Mouse (Mus musculus) cerebellum, postnatal 14 days (tissue): ENCODE measurements around the gene Plod2.

Source experiments
- DNase-seq, 2 experiments: peaks; one replicate each; pipeline ENCODE4 v3.0.0; 2021; ENCODE audit warnings: mixed read lengths in 2 of 2

Plod2 gene

DNA sequence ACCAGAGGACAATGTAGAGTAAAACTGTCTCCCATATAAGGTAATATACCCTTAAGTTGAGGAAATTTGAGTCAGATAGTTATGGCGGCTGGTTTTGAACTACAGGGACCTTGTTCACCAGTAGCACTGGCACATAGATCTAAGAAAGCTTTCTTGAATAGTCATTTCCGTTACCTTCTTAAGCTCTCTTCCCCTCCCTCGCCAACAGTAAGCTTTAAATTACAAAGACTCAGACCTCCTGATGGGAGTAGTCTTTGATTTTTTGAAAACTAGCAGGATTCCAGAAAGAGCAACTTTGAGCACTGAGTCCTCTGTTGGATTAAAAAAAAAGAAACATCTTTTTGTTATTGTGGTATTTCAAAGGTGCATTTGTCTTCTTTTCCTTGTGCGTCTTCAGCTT is 61.5 kb downstream of the Plod2 start:
- no peak for DNase-seq

DNA sequence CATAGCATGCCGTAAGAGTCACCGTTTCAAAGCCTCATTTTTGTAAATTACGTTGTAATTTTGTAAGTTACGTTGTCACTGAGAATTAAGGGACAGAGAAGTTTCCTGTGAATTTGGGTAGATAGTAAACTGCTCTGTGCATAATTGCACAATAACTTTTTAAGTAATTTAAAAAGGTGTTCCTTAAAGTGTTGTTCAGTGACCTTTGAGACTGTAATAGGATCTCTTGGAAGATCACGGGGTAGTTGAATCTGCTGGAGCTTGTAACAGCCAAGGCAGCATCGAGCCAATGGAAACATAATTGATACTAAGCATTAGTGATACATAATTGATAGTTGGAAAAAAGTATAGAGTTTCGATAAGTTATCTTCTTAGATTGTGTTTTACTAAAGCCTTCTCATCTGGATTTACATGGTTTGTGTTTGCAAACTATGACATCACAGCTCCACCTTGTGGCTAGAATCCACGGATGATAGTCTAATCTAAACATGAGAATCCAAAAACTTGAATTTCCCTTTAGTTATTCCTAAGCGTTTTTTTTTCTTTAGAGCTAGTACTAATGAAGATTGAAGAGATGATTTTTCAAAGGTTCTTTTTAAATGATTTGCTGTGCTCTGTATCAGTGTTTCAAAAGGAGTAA is 68.7 kb downstream of the Plod2 start:
- peak; percentile 73 to 78 for DNase-seq

DNA sequence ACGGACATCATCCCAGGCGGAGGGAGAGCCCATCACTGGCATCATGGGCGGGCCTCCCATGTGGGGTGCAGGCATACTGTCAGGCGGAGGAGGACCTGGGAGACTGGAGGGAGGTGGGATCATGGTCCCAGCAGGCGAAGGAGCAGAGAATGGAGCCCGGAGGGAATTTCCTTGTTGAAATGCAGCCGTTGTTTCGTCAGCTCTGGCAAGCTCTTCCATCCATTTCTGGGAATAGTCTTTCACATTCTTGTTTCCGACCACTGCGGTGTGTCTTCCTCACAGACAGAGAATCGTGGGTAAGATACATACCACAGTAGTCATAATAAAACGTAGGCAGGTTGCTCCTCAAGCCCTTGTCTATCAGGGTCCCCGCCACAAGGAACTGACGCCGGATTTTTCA is 70.6 kb downstream of the Plod2 start:
- DNase-seq = no peak

DNA sequence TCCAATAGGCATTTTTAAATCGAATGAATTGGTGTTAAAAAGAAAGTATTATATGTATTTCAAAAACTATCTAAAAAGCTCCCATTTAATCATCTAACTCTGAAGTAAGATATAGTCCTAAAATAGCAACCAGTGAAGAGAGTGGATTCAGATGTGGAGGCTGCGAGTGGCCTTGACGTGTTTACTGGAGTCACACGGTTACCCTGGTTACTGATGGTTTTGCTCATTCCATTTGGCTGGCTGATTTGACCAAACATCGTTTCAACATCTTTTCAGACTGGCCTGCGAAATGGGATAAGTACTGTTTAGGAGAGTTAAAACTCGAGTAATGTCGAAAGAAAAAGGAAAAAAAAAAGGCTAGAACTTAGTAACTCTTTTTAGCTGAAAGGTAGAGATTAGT is 71.2 kb downstream of the Plod2 start:
- no peak for DNase-seq

DNA sequence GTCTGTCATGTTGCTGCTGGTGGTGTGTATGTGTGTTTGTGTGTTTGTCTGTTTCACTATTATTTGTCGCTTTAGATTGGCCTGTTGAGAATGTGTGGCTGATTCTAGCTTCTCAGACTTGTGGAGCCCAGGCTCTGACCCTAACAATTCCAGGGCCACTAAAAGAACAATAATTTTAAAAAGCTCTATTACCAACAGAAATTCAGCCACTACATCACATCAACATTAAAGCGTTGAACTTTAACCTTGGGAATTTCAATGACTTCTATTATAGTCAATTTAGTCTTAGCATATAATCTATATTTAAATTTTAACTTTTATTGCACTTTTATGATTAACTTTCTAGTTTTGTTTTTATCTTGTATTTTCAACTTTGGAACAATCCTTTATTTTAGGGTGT is 74.4 kb downstream of the Plod2 start:
- no peak for DNase-seq

DNA sequence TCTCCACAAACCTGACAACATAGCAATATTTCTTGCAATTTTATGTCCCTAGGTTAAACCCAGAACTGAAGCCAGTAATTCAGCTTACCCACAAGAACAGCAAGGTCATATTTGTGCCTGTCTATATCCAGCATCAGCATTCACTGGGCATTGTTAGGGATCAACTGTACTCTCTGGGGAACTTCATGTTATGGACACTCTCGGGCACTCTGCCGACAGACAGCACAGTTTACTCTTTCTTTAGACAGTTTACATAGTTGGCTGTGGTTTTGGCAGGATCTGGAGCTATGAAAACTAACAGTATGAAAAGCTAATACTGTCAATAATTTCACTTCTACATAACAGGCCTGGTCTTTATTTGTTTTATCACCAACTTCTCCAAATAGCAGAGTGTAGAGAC is 75.4 kb downstream of the Plod2 start:
- DNase-seq = no peak

DNA sequence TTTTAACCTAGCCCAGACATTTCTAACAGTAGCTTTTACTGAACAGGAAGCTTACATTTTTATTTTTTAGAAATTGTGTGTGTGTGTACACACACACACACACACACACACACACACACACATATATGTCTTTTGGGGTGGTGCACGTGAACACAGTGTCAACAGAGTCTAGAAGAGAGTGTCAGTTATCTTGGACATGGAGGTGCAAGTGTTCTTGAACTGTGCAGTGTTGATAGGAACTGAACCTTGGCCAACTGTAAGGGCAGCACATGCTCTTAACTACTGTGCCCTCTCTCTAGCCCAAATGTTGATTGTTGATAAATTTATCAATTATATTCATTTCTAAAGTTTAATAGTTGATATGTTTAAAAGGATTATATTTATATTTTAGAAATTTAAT is 78.1 kb downstream of the Plod2 start:
- DNase-seq = no peak

DNA sequence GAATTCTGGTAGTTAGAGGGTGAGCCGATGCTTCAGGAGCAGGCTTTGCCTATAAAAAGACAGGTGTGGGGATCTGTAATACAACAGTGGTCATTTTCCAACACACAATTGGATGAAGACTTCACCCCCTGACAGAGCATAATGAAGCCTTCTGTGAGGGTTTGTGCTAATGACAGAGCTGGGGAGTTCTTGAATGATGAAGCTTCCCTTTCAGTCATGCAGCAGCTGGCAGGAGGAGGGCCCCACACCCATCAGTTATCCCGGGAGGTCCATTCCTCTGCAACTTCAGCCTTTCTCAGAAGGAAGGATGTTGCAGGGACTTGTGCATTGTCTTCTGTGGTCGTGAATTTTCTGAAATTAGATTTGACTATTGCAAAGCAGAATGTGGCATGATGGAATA is 79.2 kb downstream of the Plod2 start:
- DNase-seq = no peak

DNA sequence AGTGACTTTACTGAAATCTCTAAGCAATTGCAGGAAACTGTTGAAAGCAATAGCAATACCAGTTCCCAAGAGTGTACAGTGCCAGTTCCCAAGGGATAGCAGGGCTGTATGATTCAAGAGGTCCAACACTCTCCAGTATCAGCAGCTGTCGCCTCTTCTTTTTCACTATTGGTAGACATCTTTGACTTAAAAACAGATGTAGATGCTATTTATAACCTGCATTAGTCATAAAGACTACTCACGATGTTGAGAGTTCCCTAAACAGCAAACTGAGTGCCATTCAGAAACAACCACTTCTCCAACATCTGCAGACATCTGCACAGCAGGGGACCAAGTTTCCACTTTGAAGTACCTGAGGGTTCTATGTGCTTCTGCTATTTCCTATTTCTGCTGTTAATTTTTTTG is 79.9 kb downstream of the Plod2 start:
- no peak for DNase-seq

DNA sequence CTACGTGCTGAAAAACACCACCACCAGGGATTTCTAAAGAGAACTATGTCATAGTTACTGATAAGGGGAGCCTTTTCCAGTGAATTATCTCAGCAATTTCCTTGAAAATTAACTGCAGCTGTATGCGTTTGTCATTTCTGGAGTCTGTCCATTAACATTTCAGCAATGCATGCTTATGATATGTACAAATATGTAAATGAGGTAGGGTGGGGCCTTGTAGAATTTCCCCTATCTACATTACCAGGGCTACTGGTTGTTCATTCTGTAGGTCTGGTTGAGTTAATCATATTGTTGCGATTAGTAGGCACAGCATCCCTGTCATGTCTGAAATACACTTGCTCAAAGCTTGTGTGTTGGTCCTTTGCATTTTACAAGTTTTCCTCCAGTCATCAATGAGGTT is 92.8 kb downstream of the Plod2 start:
- no peak for DNase-seq

DNA sequence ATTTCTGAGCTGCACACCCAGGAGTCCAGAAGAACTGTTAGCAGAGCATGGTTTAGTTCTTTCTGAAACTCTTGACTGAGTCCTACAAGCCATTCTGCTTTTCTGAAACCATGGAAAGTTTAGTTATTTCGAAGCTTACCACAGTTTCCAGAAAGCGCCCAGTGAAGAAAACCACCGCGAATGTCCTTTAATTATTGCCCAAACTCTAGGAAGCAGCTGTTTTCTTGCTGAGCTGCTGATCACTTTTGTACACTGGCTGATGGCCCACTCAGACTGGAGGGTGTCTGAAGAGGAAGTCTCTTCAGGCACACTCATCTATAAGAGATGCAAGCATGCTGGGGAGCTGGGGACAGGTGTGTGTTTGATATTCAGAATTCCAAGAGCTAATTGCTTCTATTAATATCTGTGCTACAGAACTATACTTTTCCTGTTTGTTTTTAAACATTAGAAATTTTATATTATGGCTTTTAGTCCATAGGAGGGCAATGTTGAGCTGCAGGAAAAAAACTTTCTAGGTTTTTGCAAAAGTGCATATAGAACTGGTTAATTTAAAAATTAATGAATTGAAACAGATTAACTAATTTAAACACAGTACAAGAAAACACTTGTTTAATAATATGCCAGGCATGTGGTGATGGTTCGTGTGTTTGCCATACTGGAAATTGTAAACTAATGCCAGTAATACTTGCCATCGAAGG is 97.3 kb downstream of the Plod2 start:
- DNase-seq = no peak

DNA sequence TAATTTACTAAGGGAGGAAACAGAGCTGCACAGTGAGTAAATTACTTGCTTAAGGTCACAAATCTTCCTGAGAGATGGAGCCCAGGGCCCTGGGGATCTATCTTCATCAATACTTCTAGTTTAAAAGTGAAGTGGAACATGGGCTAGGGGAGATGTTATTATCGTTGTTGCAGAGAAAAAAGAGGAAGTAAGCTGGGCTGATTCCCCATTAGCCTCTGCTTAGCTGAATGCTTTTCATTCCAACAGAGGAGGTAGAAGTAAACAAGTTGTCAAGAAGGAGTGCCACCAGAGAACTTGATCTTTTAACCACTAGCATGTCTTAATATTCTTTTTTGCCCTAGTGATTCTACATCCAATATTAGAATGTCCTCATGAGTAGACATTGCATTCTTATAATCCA is 99.7 kb downstream of the Plod2 start:
- no peak for DNase-seq
